Mouse (Mus musculus): ENCODE results near the gene Rfc1. TPM values are rescaled to one million over a fixed set of nuclear protein-coding genes. Genes with fewer than 3 reads are reported as not detected.
"Not testable (repeated sequence)": the region's sequence is repeated elsewhere in the genome, so short reads cannot be mapped to it uniquely, and the experiment has no call there.

The Rfc1 gene
- polyA plus RNA-seq, 1 experiment from 2014 or later = 27.1 TPM

GRCm38 (mm10) chr5:65294270-65294669 lies 41.2 kb downstream of the Rfc1 start:
- Histone ChIP-seq H3K9ac (no peak overlapping the region), H3K9me3 (no peaks in the 10 kb centered on the region), H3K36me3 (replicated peaks) (no peaks in the 10 kb centered on the region), H3K27me3 (replicated peaks) (no peaks in the 10 kb centered on the region), H3K4me3 (no peak overlapping the region), H3K4me1 (no peaks in the 10 kb centered on the region), H3K27ac (no peak overlapping the region), H3K4me2 (no peak overlapping the region)
- WGBS = 92% methylated on average over 2 of the region's 2 CpGs
- no peak for ATAC-seq (replicated peaks)

GRCm38 (mm10) chr5:65293627-65294026 lies 41.8 kb downstream of the Rfc1 start:
- WGBS = 93% methylated on average over 6 of the region's 6 CpGs
- Histone ChIP-seq H3K27me3 (replicated peaks) (no peaks in the 10 kb centered on the region), H3K9me3 (no peaks in the 10 kb centered on the region), H3K4me1 (no peaks in the 10 kb centered on the region), H3K4me2 (no peak overlapping the region), H3K36me3 (replicated peaks) (no peaks in the 10 kb centered on the region), H3K4me3 (no peak overlapping the region), H3K27ac (no peak overlapping the region), H3K9ac (no peak overlapping the region)
- no peak for ATAC-seq (replicated peaks)

GRCm38 (mm10) chr5:65289009-65289408 lies 46.5 kb downstream of the Rfc1 start:
- H3K27ac ChIP-seq; H3K4me1 ChIP-seq; H3K27me3 ChIP-seq (replicated peaks); H3K4me3 ChIP-seq; H3K4me2 ChIP-seq; H3K36me3 ChIP-seq (replicated peaks); H3K9me3 ChIP-seq; H3K9ac ChIP-seq; ATAC-seq (replicated peaks): not testable (repeated sequence)
- WGBS = 88% methylated on average over 8 of the region's 8 CpGs

GRCm38 (mm10) chr5:65287751-65288701 lies 47.4 kb downstream of the Rfc1 start:
- H3K9ac ChIP-seq = no peak overlapping the region
- H3K4me2 ChIP-seq = no peak overlapping the region
- H3K27me3 ChIP-seq (replicated peaks) = no peaks in the 10 kb centered on the region
- H3K27ac ChIP-seq = no peak overlapping the region
- H3K4me1 ChIP-seq = no peaks in the 10 kb centered on the region
- no peak for ATAC-seq (replicated peaks)
- H3K4me3 ChIP-seq = no peak overlapping the region
- H3K9me3 ChIP-seq = no peaks in the 10 kb centered on the region
- 0 out of 2 replicates have a peak, but pooled peaks cover 4% of the 10 kb centered on the region for H3K36me3 ChIP-seq (replicated peaks)
- 89% methylated on average over 24 of the region's 24 CpGs for WGBS

- 96% methylated on average over 3 of the region's 3 CpGs for WGBS
- H3K4me2 ChIP-seq = no peak overlapping the region
- 0 out of 2 replicates have a peak, but pooled peaks cover 4% of the 10 kb centered on the region for H3K36me3 ChIP-seq (replicated peaks)
- ATAC-seq (replicated peaks) = no peak
- H3K27me3 ChIP-seq (replicated peaks) = no peaks in the 10 kb centered on the region
- no peak overlapping the region for H3K4me3 ChIP-seq
- no peaks in the 10 kb centered on the region for H3K4me1 ChIP-seq
- no peak overlapping the region for H3K9ac ChIP-seq
- no peak overlapping the region for H3K27ac ChIP-seq
- no peaks in the 10 kb centered on the region for H3K9me3 ChIP-seq
These were observed 51.3 kb downstream of the Rfc1 start for GRCm38 (mm10) chr5:65284171-65284570.

GRCm38 (mm10) chr5:65281216-65281615 lies 54.3 kb downstream of the Rfc1 start:
- 97% methylated on average over 3 of the region's 3 CpGs for WGBS
- H3K4me3 ChIP-seq = no peak overlapping the region
- H3K36me3 ChIP-seq (replicated peaks) = 0 out of 2 replicates have a peak, but pooled peaks cover 7% of the 10 kb centered on the region
- ATAC-seq (replicated peaks) = no peak
- no peak overlapping the region for H3K4me2 ChIP-seq
- no peaks in the 10 kb centered on the region for H3K4me1 ChIP-seq
- no peaks in the 10 kb centered on the region for H3K27me3 ChIP-seq (replicated peaks)
- no peaks in the 10 kb centered on the region for H3K9me3 ChIP-seq
- no peak overlapping the region for H3K27ac ChIP-seq
- H3K9ac ChIP-seq = no peak overlapping the region

- 83% methylated on average over 6 of the region's 6 CpGs for WGBS
- Histone ChIP-seq H3K4me3 (no peak overlapping the region), H3K27me3 (replicated peaks) (no peaks in the 10 kb centered on the region), H3K27ac (no peak overlapping the region), H3K4me2 (no peak overlapping the region), H3K9ac (no peak overlapping the region), H3K36me3 (replicated peaks) (0 out of 2 replicates have a peak, but pooled peaks cover 3% of the 10 kb centered on the region), H3K9me3 (no peaks in the 10 kb centered on the region), H3K4me1 (no peaks in the 10 kb centered on the region)
- ATAC-seq (replicated peaks) = no peak
These were observed 56.3 kb downstream of the Rfc1 start for GRCm38 (mm10) chr5:65279133-65279651.

- Histone ChIP-seq H3K9me3 (no peaks in the 10 kb centered on the region), H3K4me3 (no peak overlapping the region), H3K36me3 (replicated peaks) (peaks cover 11% of the 10 kb centered on the region; the same call in 1 of the 2 replicates), H3K4me2 (no peak overlapping the region), H3K27ac (no peak overlapping the region), H3K27me3 (replicated peaks) (no peaks in the 10 kb centered on the region), H3K4me1 (no peaks in the 10 kb centered on the region), H3K9ac (no peak overlapping the region)
- ATAC-seq (replicated peaks) = no peak
- WGBS = 86% methylated on average over 3 of the region's 3 CpGs
These were observed 61.5 kb downstream of the Rfc1 start for GRCm38 (mm10) chr5:65273966-65274365.

- no peaks in the 10 kb centered on the region for H3K27me3 ChIP-seq (replicated peaks)
- WGBS = 85% methylated on average over 14 of the region's 14 CpGs
- no peak for ATAC-seq (replicated peaks)
- no peak overlapping the region for H3K4me2 ChIP-seq
- H3K27ac ChIP-seq = no peak overlapping the region
- no peaks in the 10 kb centered on the region for H3K9me3 ChIP-seq
- H3K4me1 ChIP-seq = no peaks in the 10 kb centered on the region
- H3K36me3 ChIP-seq (replicated peaks) = peaks cover 19% of the 10 kb centered on the region; the same call in 1 of the 2 replicates
- H3K4me3 ChIP-seq = no peak overlapping the region
- no peak overlapping the region for H3K9ac ChIP-seq
These were observed 77.5 kb downstream of the Rfc1 start for GRCm38 (mm10) chr5:65257910-65258505.

- no peak overlapping the region for H3K4me3 ChIP-seq
- H3K9ac ChIP-seq = no peak overlapping the region
- no peaks in the 10 kb centered on the region for H3K4me1 ChIP-seq
- no peaks in the 10 kb centered on the region for H3K9me3 ChIP-seq
- no peak for ATAC-seq (replicated peaks)
- H3K27me3 ChIP-seq (replicated peaks) = no peaks in the 10 kb centered on the region
- no peak overlapping the region for H3K4me2 ChIP-seq
- H3K27ac ChIP-seq = no peak overlapping the region
- peaks cover 2% of the 10 kb centered on the region; the same call in 1 of the 2 replicates for H3K36me3 ChIP-seq (replicated peaks)
- WGBS = 64% methylated on average over 7 of the region's 7 CpGs
These were observed 85.2 kb downstream of the Rfc1 start for GRCm38 (mm10) chr5:65250185-65250855.

- Histone ChIP-seq H3K27me3 (replicated peaks) (no peaks in the 10 kb centered on the region), H3K9ac (no peak overlapping the region), H3K4me3 (no peak overlapping the region), H3K36me3 (replicated peaks) (peaks cover 8% of the 10 kb centered on the region; the same call in 1 of the 2 replicates), H3K4me1 (no peaks in the 10 kb centered on the region), H3K27ac (no peak overlapping the region), H3K9me3 (no peaks in the 10 kb centered on the region), H3K4me2 (no peak overlapping the region)
- no peak for ATAC-seq (replicated peaks)
- 87% methylated on average over 3 of the region's 3 CpGs for WGBS
These were observed 88.2 kb downstream of the Rfc1 start for GRCm38 (mm10) chr5:65247296-65247695.

- no peaks in the 10 kb centered on the region for H3K27me3 ChIP-seq (replicated peaks)
- no peaks in the 10 kb centered on the region for H3K4me1 ChIP-seq
- peaks cover 8% of the 10 kb centered on the region; the same call in 1 of the 2 replicates for H3K36me3 ChIP-seq (replicated peaks)
- no peak overlapping the region for H3K4me3 ChIP-seq
- H3K9ac ChIP-seq = no peak overlapping the region
- no peaks in the 10 kb centered on the region for H3K9me3 ChIP-seq
- no peak overlapping the region for H3K4me2 ChIP-seq
- ATAC-seq (replicated peaks) = no peak
- WGBS = 56% methylated on average over 5 of the region's 5 CpGs
- H3K27ac ChIP-seq = no peak overlapping the region
These were observed 92.7 kb downstream of the Rfc1 start for GRCm38 (mm10) chr5:65242740-65243139.
